Mouse (Mus musculus) heart, embryonic 16.5 days (tissue): Measurements from ENCODE around the gene Stk17b. TPM values are rescaled to one million over a fixed set of nuclear protein-coding genes. Genes with fewer than 3 reads are reported as not detected.

Experiments used
- ATAC-seq: fragments of 200-750 bp; cut with Nextera tagmentation; replicated peaks from 2 replicates; pipeline ENCODE4 v1.8.0; 2017; ENCODE audit warnings: moderate number of reproducible peaks; ENCODE audit not compliant: insufficient read depth, low FRiP score; ENCODE audit errors: extremely low read depth
- H3K27ac ChIP-seq: fragments of 300-500 bp; sonication (generic); 2 replicates; pipeline ENCODE4 v1.5.1; 2014; ENCODE audit warnings: mild to moderate bottlenecking, low read length, control low read depth, moderate library complexity
- H3K27me3 ChIP-seq: fragments of 300-500 bp; sonication (generic); 2 replicates; pipeline ENCODE4 v1.6.1; 2014; ENCODE audit warnings: low read length, mixed read lengths; ENCODE audit not compliant: control insufficient read depth, insufficient read depth
- H3K36me3 ChIP-seq: fragments of 300-500 bp; sonication (generic); 2 replicates; pipeline ENCODE4 v1.6.1; 2014; ENCODE audit not compliant: control insufficient read depth, insufficient read depth
- H3K4me1 ChIP-seq: fragments of 300-500 bp; sonication (generic); 2 replicates; pipeline ENCODE4 v1.6.1; 2014; ENCODE audit warnings: low read length, mixed read lengths; ENCODE audit not compliant: control insufficient read depth, insufficient read depth
- H3K4me2 ChIP-seq: fragments of 300-500 bp; sonication (generic); 2 replicates; pipeline ENCODE4 v1.6.1; 2014; ENCODE audit warnings: low read depth, mild to moderate bottlenecking, control low read depth, low read length
- H3K4me3 ChIP-seq: fragments of 300-500 bp; sonication (generic); 2 replicates; pipeline ENCODE4 v1.5.1; 2014; ENCODE audit warnings: mild to moderate bottlenecking, control low read depth, low read length
- H3K9ac ChIP-seq: fragments of 300-500 bp; sonication (generic); 2 replicates; pipeline ENCODE4 v1.6.1; 2014; ENCODE audit warnings: low read length, control low read depth
- H3K9me3 ChIP-seq: fragments of 300-500 bp; sonication (generic); replicated peaks from 2 replicates; pipeline ENCODE4 v1.6.1; 2016; ENCODE audit warnings: low read length; ENCODE audit not compliant: control insufficient read depth
- WGBS: fragments of 180-500 bp; shearing (Covaris S2); extraction: QIAGEN DNeasy Blood & Tissue Kit; methylation state at CpG from one replicate; pipeline ENCODE4 v1.1.7; 2014; 5-methylcytosine and 5-hydroxymethylcytosine counted together
- polyA plus RNA-seq: library from polyadenylated mRNA; unstranded; fragments of >200 nt; fragmentation: Nextera tagmentation; extraction: Ambion mirVana; gene quantifications from 2 replicates; pipeline ENCODE4 v1.2.1, GENCODE M21; 2015

Gene Stk17b
- polyA plus RNA-seq, result 16.3 and 20.2 TPM in 2 replicates

DNA sequence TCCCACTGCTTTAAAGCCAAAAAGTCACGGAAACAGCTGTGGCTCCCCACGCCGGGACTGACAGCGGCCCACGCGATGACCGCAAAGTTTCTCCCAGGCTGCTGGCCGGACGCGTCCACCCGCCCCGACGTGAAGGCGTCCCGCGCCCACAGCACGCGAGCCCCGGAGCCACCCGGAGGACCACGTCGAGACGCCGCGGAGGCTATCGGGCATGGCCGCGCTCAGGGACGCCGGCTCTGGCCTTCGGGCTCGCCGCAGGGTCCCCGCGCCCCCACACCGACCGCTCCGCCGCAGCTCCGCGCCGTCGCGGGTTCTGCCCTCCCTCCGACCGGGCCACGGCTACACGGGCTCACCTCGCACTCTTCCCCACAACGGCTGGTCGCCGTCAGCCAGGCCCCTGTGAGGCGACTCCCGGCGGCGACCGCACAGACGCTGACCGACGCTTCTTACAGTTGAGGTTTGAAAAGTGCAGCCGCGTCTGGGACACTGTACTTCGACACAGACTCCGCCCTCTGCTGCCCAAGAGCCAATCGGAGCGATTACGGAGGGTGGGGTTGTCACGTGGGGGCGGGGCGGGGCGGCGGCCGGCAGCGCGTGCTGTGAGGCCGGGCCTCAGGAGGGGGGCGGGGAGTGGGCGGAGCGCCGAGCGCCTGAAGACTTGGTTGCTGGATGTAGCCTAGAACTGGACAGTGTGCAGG lies at the start of gene Stk17b:
TSS of gene Stk17b (minus strand) at position 504 of the 698 bp plus-strand sequence.
- H3K27me3 ChIP-seq, result no peaks in the 10 kb centered on the region
- H3K36me3 ChIP-seq, result no peaks in the 10 kb centered on the region

DNA sequence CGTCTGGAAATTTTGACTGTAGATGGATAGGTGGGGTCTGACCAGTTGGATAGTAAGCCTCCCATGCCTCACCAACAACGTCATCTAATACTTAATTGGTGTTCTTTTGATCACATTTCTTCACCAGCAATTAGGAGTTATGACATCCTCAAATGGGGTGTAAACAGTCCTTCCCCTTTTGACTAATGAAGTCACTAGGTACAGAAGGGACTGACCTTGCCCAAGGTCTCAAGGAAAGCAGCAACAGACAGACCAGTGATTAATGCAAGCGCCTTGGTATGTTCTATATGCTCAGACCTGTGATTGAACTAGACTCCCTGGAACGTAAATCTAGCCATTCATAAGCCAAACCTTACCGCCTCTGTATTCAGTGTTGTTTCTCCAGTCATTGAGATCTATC lies 45.3 kb upstream of the Stk17b start:
- H3K36me3 ChIP-seq, result peaks cover 10% of the 10 kb centered on the region; the same call in 1 of the 2 replicates
- no peaks in the 10 kb centered on the region for H3K9me3 ChIP-seq
- ATAC-seq, result no peak
- WGBS, result 83% methylated on average over 5 of the region's 5 CpGs
- H3K4me2 ChIP-seq, result no peak overlapping the region
- H3K27ac ChIP-seq, result no peak overlapping the region
- no peak overlapping the region for H3K9ac ChIP-seq
- H3K27me3 ChIP-seq, result no peaks in the 10 kb centered on the region
- H3K4me3 ChIP-seq, result no peak overlapping the region
- no peaks in the 10 kb centered on the region for H3K4me1 ChIP-seq

More for the DNA sequence above, at the start of gene Stk17b:
- Histone ChIP-seq H3K9me3 (no peaks in the 10 kb centered on the region), H3K27ac (peak within 1 kb of the TSS; percentile 90), H3K4me1 (peaks cover 2% of the 10 kb centered on the region), H3K9ac (peak within 1 kb of the TSS; percentile 85), H3K4me3 (peak within 1 kb of the TSS; percentile 68), H3K4me2 (peak within 1 kb of the TSS; percentile 76)
- peak; percentile 97 for ATAC-seq
- under 1% methylated on average over 80 of the region's 81 CpGs for WGBS

DNA sequence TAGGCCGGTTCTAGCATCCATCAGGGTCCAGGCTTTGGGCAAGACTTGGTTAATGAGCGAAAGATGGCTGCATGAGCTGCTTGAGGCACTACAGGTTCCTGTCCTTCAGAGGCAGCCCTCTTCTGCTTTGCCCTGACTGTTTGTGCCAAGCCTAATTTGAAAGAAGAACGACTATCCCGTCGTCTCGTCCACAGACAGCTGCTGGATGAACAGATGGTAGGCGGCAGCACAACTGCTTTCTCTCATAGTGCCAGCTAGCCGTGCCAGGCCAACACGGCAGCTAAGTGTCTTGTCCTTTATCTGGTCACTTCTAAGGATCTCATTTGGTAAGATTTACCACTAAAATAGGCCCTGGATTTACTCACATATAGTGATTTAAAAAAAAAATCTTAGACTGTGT lies 44.1 kb upstream of the Stk17b start:
- Histone ChIP-seq H3K4me1 (peaks cover 3% of the 10 kb centered on the region), H3K9me3 (no peaks in the 10 kb centered on the region), H3K36me3 (peaks cover 10% of the 10 kb centered on the region; the same call in 1 of the 2 replicates), H3K9ac (no peak overlapping the region), H3K27ac (no peak overlapping the region), H3K4me3 (no peak overlapping the region), H3K27me3 (no peaks in the 10 kb centered on the region), H3K4me2 (no peak overlapping the region)
- no peak for ATAC-seq
- WGBS, result 83% methylated on average over 9 of the region's 9 CpGs

DNA sequence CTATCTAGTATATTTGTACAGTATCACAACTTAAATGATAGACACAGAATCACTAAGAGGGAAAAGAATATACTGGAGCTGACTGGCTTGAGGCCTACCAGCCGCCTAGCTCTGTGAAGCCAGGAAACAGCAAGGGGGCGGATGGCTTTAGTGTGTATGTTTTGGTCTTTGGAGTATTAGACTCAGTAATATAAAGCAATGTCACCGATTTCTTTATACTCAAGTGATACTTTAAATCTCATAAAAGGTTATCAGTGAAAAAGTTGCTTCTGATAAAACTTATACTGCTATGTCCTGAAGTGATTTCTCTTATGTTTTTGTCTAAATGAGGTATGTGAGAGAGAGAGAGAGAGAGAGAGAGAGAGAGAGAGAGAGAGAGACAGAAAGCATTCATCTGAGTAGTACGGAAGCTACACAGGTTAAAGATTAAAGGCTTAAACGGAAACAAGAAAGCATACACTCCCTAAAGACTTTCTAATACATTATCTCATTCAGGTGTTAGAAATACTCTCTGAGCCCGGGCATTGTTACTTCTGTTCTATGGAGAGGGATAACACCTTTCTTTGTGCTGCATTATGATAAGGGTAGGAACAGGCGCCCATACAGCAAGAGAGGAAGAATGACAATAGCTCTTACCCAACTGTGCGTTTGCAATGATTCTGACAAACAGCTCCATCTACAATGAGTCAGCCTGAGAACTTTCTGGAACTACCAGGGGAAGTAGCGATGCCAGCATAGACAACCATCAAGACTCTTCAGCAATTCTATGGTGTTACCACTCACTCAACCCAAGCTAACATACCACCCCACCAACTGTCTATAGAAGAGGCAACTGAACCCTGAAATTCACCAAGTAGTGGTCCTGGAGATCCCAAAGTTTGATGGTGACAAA lies 39.7 kb upstream of the Stk17b start:
- WGBS, result 69% methylated on average over 9 of the region's 9 CpGs
- no peaks in the 10 kb centered on the region for H3K27me3 ChIP-seq
- ATAC-seq, result 0 out of 2 replicates have a peak, but pooled peaks have one; percentile 14
- H3K4me3 ChIP-seq, result no peak overlapping the region
- H3K36me3 ChIP-seq, result peaks cover 7% of the 10 kb centered on the region; the same call in 1 of the 2 replicates
- H3K4me1 ChIP-seq, result peaks cover 11% of the 10 kb centered on the region
- H3K4me2 ChIP-seq, result no peak overlapping the region
- H3K9me3 ChIP-seq, result no peaks in the 10 kb centered on the region
- H3K27ac ChIP-seq, result no peak overlapping the region
- H3K9ac ChIP-seq, result no peak overlapping the region

DNA sequence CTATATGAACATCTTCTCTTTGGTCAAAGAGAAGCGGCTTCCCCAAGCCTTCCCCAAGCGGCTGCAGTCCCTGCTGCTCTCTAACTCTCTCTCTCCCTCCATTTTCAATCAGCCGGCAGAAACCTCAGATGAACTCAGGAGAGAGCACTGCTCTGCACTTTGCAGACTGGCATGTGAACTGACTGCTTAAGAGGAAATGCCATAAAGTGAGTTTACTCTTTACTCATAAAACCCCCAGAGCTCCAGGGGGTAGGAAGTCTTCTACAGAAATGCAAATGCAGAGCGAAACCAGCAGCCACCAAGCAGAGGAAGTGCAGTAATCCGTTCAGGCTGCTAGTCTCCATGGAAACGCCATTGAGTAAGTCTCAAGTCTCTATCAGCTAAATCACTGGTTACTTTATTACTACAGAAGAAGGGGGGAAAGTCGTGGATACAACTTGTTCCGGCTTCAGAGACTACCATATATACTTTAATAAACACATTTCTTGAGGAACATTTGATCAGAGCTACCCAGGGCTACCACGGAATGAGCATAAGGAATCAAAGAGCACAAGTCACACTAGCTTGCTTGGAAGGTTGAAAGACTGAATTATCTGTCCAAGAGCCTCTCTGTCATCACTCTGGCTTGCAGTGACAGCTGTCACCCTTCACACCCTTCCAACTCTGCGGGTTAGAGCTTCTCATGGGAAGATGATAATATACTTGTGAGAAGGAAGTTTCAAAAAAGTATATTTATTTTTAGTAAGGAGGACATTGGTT lies 38.8 kb upstream of the Stk17b start:
- ATAC-seq, result peak; percentile 55
- H3K9me3 ChIP-seq, result no peaks in the 10 kb centered on the region
- H3K27me3 ChIP-seq, result no peaks in the 10 kb centered on the region
- H3K27ac ChIP-seq, result 0 out of 2 replicates have a peak overlapping the region, but pooled peaks have one; percentile 29
- no peak overlapping the region for H3K9ac ChIP-seq
- H3K36me3 ChIP-seq, result peaks cover 7% of the 10 kb centered on the region; the same call in 1 of the 2 replicates
- H3K4me2 ChIP-seq, result peak overlapping the region; percentile 29
- H3K4me3 ChIP-seq, result peak overlapping the region; percentile 11; the same call in 1 of the 2 replicates
- 10% methylated on average over 10 of the region's 10 CpGs for WGBS
- H3K4me1 ChIP-seq, result peaks cover 11% of the 10 kb centered on the region

DNA sequence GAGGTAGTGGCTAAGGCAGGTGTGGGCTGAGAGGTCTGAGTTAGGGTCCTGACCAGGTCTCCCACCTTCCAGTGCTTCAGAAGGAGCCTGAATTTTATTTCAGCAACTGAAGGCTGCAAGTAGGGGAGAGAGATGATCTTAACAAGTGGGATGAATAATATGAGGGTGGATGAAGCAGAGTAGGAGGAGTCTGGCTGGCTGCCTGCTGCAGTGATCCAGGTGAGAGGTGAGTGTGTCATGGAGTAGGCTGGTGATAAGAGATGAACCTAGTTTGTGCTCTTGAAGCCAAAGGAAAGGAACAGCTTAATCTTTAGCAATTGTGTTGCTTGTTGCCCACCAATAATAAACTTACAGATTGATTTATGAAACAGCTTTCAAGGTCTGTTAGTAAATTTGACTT lies 37.0 kb upstream of the Stk17b start:
- peaks cover 7% of the 10 kb centered on the region; the same call in 1 of the 2 replicates for H3K36me3 ChIP-seq
- H3K27me3 ChIP-seq, result no peaks in the 10 kb centered on the region
- H3K9ac ChIP-seq, result no peak overlapping the region
- no peak overlapping the region for H3K27ac ChIP-seq
- no peak for ATAC-seq
- H3K4me2 ChIP-seq, result no peak overlapping the region
- peaks cover 11% of the 10 kb centered on the region for H3K4me1 ChIP-seq
- no peaks in the 10 kb centered on the region for H3K9me3 ChIP-seq
- no peak overlapping the region for H3K4me3 ChIP-seq

DNA sequence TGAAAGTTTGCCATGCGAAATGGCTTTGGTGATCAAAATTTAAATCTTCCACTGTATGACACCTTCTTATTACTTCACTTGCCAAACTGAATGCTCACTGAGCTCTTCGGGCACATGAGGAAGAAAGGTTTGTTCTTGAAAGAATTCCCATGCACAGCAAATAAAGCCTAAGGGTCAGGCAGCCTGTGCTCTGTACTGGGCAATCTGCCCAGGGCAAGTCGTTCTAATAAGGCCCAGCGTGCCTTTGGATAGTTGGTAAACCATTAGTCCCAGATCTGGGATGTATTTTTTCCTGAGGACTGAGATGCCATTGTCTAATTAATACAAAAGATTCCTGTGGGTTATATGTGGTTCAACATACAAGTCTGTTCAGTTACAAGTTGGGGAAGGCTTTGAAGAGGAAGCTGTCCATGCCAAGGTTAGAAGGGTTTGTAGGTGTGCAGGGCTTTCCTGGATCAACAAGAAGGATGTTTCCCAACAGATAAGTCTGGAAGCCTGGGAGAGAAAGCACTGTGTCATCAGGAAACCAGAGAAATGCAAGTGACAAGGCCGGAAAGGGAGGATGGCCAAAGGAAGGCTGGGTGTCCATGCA lies 35.1 kb upstream of the Stk17b start:
- Histone ChIP-seq H3K9ac (no peak overlapping the region), H3K4me3 (no peak overlapping the region), H3K4me2 (no peak overlapping the region), H3K9me3 (no peaks in the 10 kb centered on the region), H3K36me3 (peaks cover 3% of the 10 kb centered on the region; the same call in 1 of the 2 replicates), H3K27me3 (no peaks in the 10 kb centered on the region), H3K27ac (no peak overlapping the region), H3K4me1 (peaks cover 11% of the 10 kb centered on the region)
- 68% methylated on average over 5 of the region's 5 CpGs for WGBS
- ATAC-seq, result no peak

DNA sequence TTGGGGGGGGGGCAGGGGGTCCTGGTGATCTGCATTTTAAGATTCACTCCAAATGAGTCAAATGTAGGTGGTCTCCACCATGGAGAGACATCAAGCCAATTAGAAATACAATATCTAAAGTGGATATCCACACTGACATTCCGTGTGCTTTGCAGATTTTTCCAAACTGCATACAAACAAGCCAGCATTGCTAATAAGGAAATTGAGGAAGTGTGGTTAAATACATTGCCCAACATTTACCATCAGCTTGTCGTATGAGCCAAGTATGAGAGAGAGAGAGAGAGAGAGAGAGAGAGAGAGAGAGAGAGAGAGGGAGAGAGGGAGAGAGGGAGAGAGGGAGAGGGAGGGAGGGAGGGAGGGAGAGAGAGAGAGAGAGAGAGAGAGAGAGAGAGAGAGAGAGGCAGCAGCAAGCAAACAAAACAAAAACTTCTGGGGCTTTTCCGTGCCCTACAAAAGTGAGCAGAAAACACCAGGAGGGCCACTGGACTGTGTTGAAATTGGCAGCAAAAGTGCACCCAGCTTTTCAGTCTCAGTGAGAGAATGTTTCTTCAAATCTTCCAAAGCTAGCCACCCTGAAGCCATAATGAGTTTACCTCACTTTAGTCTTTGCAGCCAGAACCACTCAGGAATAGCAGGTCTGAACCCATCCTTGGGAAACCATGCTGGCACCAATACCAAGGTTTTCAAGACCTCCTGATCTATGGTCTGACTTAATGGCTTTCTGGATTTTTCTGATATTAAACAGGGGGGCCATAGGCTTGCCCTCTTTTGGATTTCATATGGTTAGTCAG lies 33.2 kb upstream of the Stk17b start:
- H3K9me3 ChIP-seq, result no peaks in the 10 kb centered on the region

More for the DNA sequence above, 33.2 kb upstream of the Stk17b start:
- ATAC-seq, result no peak
- Histone ChIP-seq H3K9ac (no peak overlapping the region), H3K27ac (no peak overlapping the region), H3K36me3 (peaks cover 3% of the 10 kb centered on the region; the same call in 1 of the 2 replicates), H3K4me2 (no peak overlapping the region), H3K4me3 (no peak overlapping the region), H3K27me3 (no peaks in the 10 kb centered on the region), H3K4me1 (peaks cover under 1% of the 10 kb centered on the region; the same call in 1 of the 2 replicates)
- WGBS, result 41% methylated on average over 3 of the region's 3 CpGs
